Mouse (Mus musculus) CH12.LX (cell line): Measurements from ENCODE around the gene Hic1. TPM values are rescaled to one million over a fixed set of nuclear protein-coding genes. Genes with fewer than 3 reads are reported as not detected.

ENCODE experiments used
- DNase-seq: peaks from one replicate; pipeline ENCODE4 v3.0.0-alpha.2; 2013; ENCODE audit errors: extremely low read depth
- H3K27ac ChIP-seq: 2 replicates; pipeline ENCODE4 v1.5.1; 2012; ENCODE audit warnings: low read depth, mild to moderate bottlenecking, control low read depth, moderate library complexity; ENCODE audit not compliant: insufficient read depth
- H3K27me3 ChIP-seq: replicated peaks from 2 replicates; pipeline ENCODE3; 2012; ENCODE audit warnings: inconsistent platforms
- H3K36me3 ChIP-seq, 2 experiments: replicated peaks in 1 of 2; 2 replicates each; pipeline versions ENCODE3 to v1.6.1; 2012; ENCODE audit warnings: inconsistent platforms in 1 of 2, low read length in 1 of 2, mild to moderate bottlenecking in 1 of 2, mixed read lengths in 1 of 2, moderate library complexity in 1 of 2; ENCODE audit not compliant: control insufficient read depth in 1 of 2, insufficient read depth in 1 of 2
- H3K4me1 ChIP-seq, 2 experiments: 2 replicates each; pipeline ENCODE4 v1.6.1; 2012; ENCODE audit warnings: inconsistent platforms in 1 of 2, moderate library complexity in 1 of 2; ENCODE audit not compliant: insufficient read depth in 2 of 2, control insufficient read depth in 1 of 2
- H3K4me2 ChIP-seq: 2 replicates; pipeline ENCODE4 v1.6.1; 2012; ENCODE audit warnings: low read depth, mild to moderate bottlenecking, control low read depth; ENCODE audit not compliant: poor library complexity, insufficient read depth, severe bottlenecking
- H3K4me3 ChIP-seq, 3 experiments: fragments of 150-350 bp in 1 of 3; sonication (generic) in 1 of 3; replicated peaks in 1 of 3; 2 replicates each; pipeline versions ENCODE3 to v1.5.1; 2011 to 2012; ENCODE audit warnings: low read depth in 2 of 3, low read length in 2 of 3, mild to moderate bottlenecking in 2 of 3, moderate library complexity in 2 of 3, control low read depth in 1 of 3, improper control_type of control experiment in 1 of 3, inconsistent platforms in 1 of 3, mixed read lengths in 1 of 3; ENCODE audit not compliant: poor library complexity in 1 of 3
- H3K79me2 ChIP-seq: replicated peaks from 2 replicates; pipeline ENCODE4 v1.6.1; 2012; ENCODE audit warnings: mild to moderate bottlenecking, moderate library complexity; ENCODE audit not compliant: control insufficient read depth, poor library complexity, insufficient read depth, severe bottlenecking; ENCODE audit errors: extremely low read depth
- H3K9ac ChIP-seq: 2 replicates; pipeline ENCODE4 v1.6.1; 2012; ENCODE audit warnings: low read depth, mild to moderate bottlenecking, control low read depth, moderate library complexity; ENCODE audit not compliant: insufficient read depth
- H3K9me3 ChIP-seq: replicated peaks from 2 replicates; pipeline ENCODE3; 2012; ENCODE audit warnings: low read length, inconsistent platforms, mixed read lengths
- BHLHE40 ChIP-seq: IDR thresholded peaks from 2 replicates; pipeline ENCODE4 v1.6.1; 2011; ENCODE audit warnings: mild to moderate bottlenecking, low read depth, low read length, improper control_type of control experiment
- CHD2 ChIP-seq: IDR thresholded peaks from 2 replicates; pipeline ENCODE4 v1.6.1; 2011; ENCODE audit warnings: low read length, improper control_type of control experiment
- E2F4 ChIP-seq: IDR thresholded peaks from 2 replicates; pipeline ENCODE4 v1.6.1; 2011; ENCODE audit warnings: low read depth, low read length, improper control_type of control experiment; ENCODE audit not compliant: insufficient replicate concordance
- EP300 ChIP-seq: IDR thresholded peaks from 2 replicates; pipeline ENCODE4 v1.6.1; 2011; ENCODE audit warnings: low read length, improper control_type of control experiment
- JUN ChIP-seq: IDR thresholded peaks from 2 replicates; pipeline ENCODE4 v1.6.1; 2011; ENCODE audit warnings: low read depth, mild to moderate bottlenecking, low read length, improper control_type of control experiment, moderate library complexity; ENCODE audit not compliant: insufficient read depth
- MAX ChIP-seq: IDR thresholded peaks from 2 replicates; pipeline ENCODE4 v1.6.1; 2011; ENCODE audit warnings: low read length, improper control_type of control experiment
- MEF2A ChIP-seq: IDR thresholded peaks from 2 replicates; pipeline ENCODE4 v1.6.1; 2014; ENCODE audit warnings: low read depth, mild to moderate bottlenecking, inconsistent platforms, low read length, improper control_type of control experiment, borderline replicate concordance
- NRF1 ChIP-seq: IDR thresholded peaks from 2 replicates; pipeline ENCODE4 v1.6.1; 2014; ENCODE audit warnings: low read depth, mild to moderate bottlenecking, inconsistent platforms, low read length, improper control_type of control experiment, moderate library complexity
- PAX5 ChIP-seq: IDR thresholded peaks from 2 replicates; pipeline ENCODE4 v1.6.1; 2012; ENCODE audit warnings: low read length, inconsistent platforms, mixed read lengths
- POLR2A ChIP-seq: IDR thresholded peaks from 2 replicates; pipeline ENCODE4 v1.6.1; 2011; ENCODE audit warnings: low read depth, mild to moderate bottlenecking, improper control_type of control experiment, low read length
- POLR2AphosphoS2 ChIP-seq: IDR thresholded peaks from 2 replicates; pipeline ENCODE4 v1.6.1; 2011; ENCODE audit warnings: low read depth, low read length, improper control_type of control experiment
- RAD21 ChIP-seq: IDR thresholded peaks from 2 replicates; pipeline ENCODE4 v1.6.1; 2011; ENCODE audit warnings: low read depth, mild to moderate bottlenecking, low read length, improper control_type of control experiment, moderate library complexity
- RCOR1 ChIP-seq: conservative IDR thresholded peaks from 2 replicates; pipeline ENCODE4 v1.6.1; 2012; ENCODE audit warnings: low read depth, mild to moderate bottlenecking, inconsistent platforms, low read length, improper control_type of control experiment
- SMC3 ChIP-seq: IDR thresholded peaks from 2 replicates; pipeline ENCODE4 v1.6.1; 2011; ENCODE audit warnings: low read depth, low read length, improper control_type of control experiment
- TBP ChIP-seq: conservative IDR thresholded peaks from 2 replicates; pipeline ENCODE4 v1.6.1; 2011; ENCODE audit warnings: low read depth, low read length, improper control_type of control experiment
- ZKSCAN1 ChIP-seq: IDR thresholded peaks from 2 replicates; pipeline ENCODE4 v1.6.1; 2012; ENCODE audit warnings: low read depth, inconsistent platforms, low read length, improper control_type of control experiment, borderline replicate concordance
- ZNF384 ChIP-seq: IDR thresholded peaks from 2 replicates; pipeline ENCODE4 v1.6.1; 2012; ENCODE audit warnings: low read depth, low read length, improper control_type of control experiment, inconsistent platforms
- dilution Hi-C: fragments of 300-500 bp; cut with MboI; formaldehyde crosslinking; loops from 2 replicates; pipeline ENCODE4 v1.14.3; 2020; ENCODE audit warnings: low sequenced_read_pairs; ENCODE audit not compliant: extremely low pct_unique_long_range_greater_than_20kb, extremely low pct_ligation_motif_present
- in situ Hi-C: fragments of 300-500 bp; cut with MboI; formaldehyde crosslinking; loops from 3 replicates; pipeline ENCODE4 v1.14.3; 2019; ENCODE audit warnings: low sequenced_read_pairs, low pct_ligation_motif_present, low pct_unique_long_range_greater_than_20kb, mixed read lengths
- polyA plus RNA-seq: library from polyadenylated mRNA; unstranded; fragments of >175 nt; gene quantifications from 2 replicates; pipeline ENCODE4 v1.2.1, GENCODE M21; 2012; ENCODE audit warnings: low read depth; ENCODE audit not compliant: insufficient read length
- total RNA-seq, 2 experiments: library from RNA; depleted of rRNA; stranded (reverse); fragments of 300-350 nt in 1 of 2; fragments of >200 nt in 1 of 2; gene quantifications; 2 replicates each; pipeline ENCODE4 v1.2.3; 2012 to 2014

The Hic1 gene
- total and polyA plus RNA-seq, 3 experiments: 2.9 to 6.4 (median 5.7) TPM

GRCm38 (mm10) chr11:75145841-75146240 is 23.5 kb downstream of the Hic1 start:
- Histone ChIP-seq H3K4me2 (no peak overlapping the region), H3K36me3 (peaks cover 28 to 89% of the 10 kb centered on the region in 2 experiments), H3K27ac (no peak overlapping the region), H3K27me3 (no peaks in the 10 kb centered on the region), H3K9ac (no peak overlapping the region), H3K4me3 (no peak overlapping the region), H3K79me2 (no peaks in the 10 kb centered on the region), H3K9me3 (no peaks in the 10 kb centered on the region), H3K4me1 (peaks cover 8 to 35% of the 10 kb centered on the region in 2 experiments)
- in situ Hi-C loops: no loop called here
- no peak for DNase-seq
- dilution Hi-C loops: no loop called here
- TF ChIP-seq TBP (no peak), SMC3 (no peak)

GRCm38 (mm10) chr11:75142749-75143148 is 26.6 kb downstream of the Hic1 start:
- no peak for DNase-seq
- TF ChIP-seq ZKSCAN1 (no peak), BHLHE40 (no peak), MAX (no peak), ZNF384 (no peak), POLR2A (no peak), NRF1 (no peak), EP300 (no peak), RAD21 (no peak), E2F4 (no peak), PAX5 (no peak), JUN (no peak), RCOR1 (no peak), CHD2 (no peak), POLR2AphosphoS2 (no peak), MEF2A (no peak)
- Histone ChIP-seq H3K9me3 (no peaks in the 10 kb centered on the region), H3K79me2 (no peaks in the 10 kb centered on the region), H3K27ac (no peak overlapping the region), H3K4me1 (peaks cover 12 to 46% of the 10 kb centered on the region in 2 experiments), H3K36me3 (peaks cover 27 to 91% of the 10 kb centered on the region in 2 experiments), H3K9ac (no peak overlapping the region), H3K4me3 (no peak overlapping the region), H3K27me3 (no peaks in the 10 kb centered on the region), H3K4me2 (no peak overlapping the region)
- dilution Hi-C loops: no loop called here
- in situ Hi-C loops: no loop called here
